Mouse (Mus musculus) embryonic fibroblast, embryonic 13.5 days (primary cell): ENCODE data around the gene Plbd1.

Source experiments
- CTCF ChIP-seq: IDR thresholded peaks from 2 replicates; pipeline ENCODE4 v1.5.1; 2011; ENCODE audit warnings: mild to moderate bottlenecking, control low read depth, low read length, moderate library complexity, borderline replicate concordance; ENCODE audit not compliant: insufficient read depth
- POLR2A ChIP-seq: IDR thresholded peaks from 2 replicates; pipeline ENCODE4 v1.6.1; 2011; ENCODE audit warnings: low read depth, mild to moderate bottlenecking, control low read depth, low read length, moderate library complexity

- no peak for TF ChIP-seq CTCF
- TF ChIP-seq POLR2A, result no peak
Measured at GRCm38 (mm10) chr6:136602601-136603000, 59.1 kb downstream of the Plbd1 start.
